Mouse (Mus musculus): ENCODE measurements at regions not wholly inside any gene's neighbourhood (a gene's known extent, or its start where the extent isn't known, plus 50 kb on each side); places are given as distances from the start of the nearest gene placed in this dataset.

DNA sequence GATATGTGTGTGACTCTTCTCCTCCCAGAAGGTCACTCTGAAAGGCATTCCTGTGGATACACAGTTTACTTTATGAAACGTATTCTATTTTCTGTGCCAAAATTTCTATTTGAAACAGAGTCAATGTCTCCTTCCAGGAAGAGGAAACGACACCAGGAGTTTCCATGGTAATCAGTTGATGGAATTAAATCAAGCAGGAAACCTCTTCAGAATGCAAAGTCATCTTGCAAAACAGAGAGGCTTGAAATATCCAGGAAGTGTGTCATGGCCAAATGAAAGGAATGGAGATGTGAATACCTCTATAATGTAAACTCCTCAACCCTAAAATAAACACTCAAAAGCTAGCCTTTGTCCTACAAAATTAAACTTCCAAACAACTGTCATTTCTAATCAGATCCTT lies 189.0 kb upstream of the Agr3 start:
- no peak overlapping the region for H3K4me3 ChIP-seq (ENCODE audit: low read depth, low read length)
- no peaks in the 10 kb centered on the region for H3K9me3 ChIP-seq (ENCODE audit: control insufficient read depth, low read length)
- H3K36me3 ChIP-seq (ENCODE audit: control insufficient read depth, insufficient read depth, low read length) = no peaks in the 10 kb centered on the region
- no peaks in the 10 kb centered on the region for H3K4me1 ChIP-seq (ENCODE audit: control insufficient read depth, insufficient read depth, low read length)
- no peaks in the 10 kb centered on the region for H3K27me3 ChIP-seq (ENCODE audit: control insufficient read depth, insufficient read depth, low read length)
- no peak overlapping the region for H3K9ac ChIP-seq (ENCODE audit: low read length)
- WGBS = 71% methylated on average over 2 of the region's 2 CpGs
- H3K27ac ChIP-seq (ENCODE audit: low read depth, low read length) = no peak overlapping the region
- ATAC-seq (ENCODE audit: insufficient read depth, low FRiP score, low TSS enrichment) (no peak), DNase-seq (ENCODE audit: low spot score) (no peak)
- H3K4me2 ChIP-seq (ENCODE audit: low read depth) = no peak overlapping the region

DNA sequence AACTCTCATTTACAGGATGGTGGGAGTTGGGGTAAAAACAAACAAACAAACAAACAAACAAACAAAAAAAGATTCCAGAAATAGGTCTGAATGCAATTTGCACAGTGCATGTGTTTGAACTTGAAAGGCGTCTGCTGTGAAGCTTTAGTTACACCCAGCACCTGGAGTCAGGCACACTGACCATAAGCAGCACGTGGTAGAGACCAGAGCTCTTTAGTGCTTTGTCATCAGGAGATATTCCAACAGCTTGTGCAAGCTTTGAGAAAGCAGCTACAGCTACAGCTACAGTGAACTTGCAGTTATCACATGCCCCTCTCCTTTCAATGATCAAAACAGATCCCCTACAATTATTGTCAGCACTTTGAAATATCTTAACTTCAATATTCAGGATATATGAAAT lies 190.4 kb upstream of the Agr3 start:
- 71% methylated on average over 2 of the region's 2 CpGs for WGBS
- DNase-seq (ENCODE audit: low spot score) (no peak), ATAC-seq (ENCODE audit: insufficient read depth, low FRiP score, low TSS enrichment) (no peak)
- Histone ChIP-seq H3K4me2 (ENCODE audit: low read depth) (no peak overlapping the region), H3K27ac (ENCODE audit: low read depth, low read length) (no peak overlapping the region), H3K9ac (ENCODE audit: low read length) (no peak overlapping the region), H3K4me1 (ENCODE audit: control insufficient read depth, insufficient read depth, low read length) (no peaks in the 10 kb centered on the region), H3K4me3 (ENCODE audit: low read depth, low read length) (no peak overlapping the region), H3K9me3 (ENCODE audit: control insufficient read depth, low read length) (no peaks in the 10 kb centered on the region), H3K27me3 (ENCODE audit: control insufficient read depth, insufficient read depth, low read length) (no peaks in the 10 kb centered on the region), H3K36me3 (ENCODE audit: control insufficient read depth, insufficient read depth, low read length) (no peaks in the 10 kb centered on the region)

DNA sequence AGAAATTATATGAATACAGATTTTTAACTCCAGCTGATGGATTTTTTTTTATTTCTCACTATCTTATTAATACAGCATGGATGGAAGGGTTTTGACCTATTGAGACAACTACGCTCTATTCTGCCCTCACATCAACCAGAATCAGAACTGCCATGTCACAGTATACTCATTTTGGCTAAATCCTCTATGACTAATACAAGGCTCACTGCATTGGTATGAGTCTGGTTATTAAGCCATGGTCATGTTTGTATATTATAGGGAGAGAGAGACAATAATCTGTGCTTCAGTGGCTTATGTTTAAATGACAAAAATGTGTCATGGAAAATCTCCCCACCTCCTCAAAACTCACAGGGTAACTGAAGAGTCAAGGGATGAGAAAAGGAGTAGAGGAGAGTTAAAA lies 191.0 kb upstream of the Agr3 start:
- Histone ChIP-seq H3K4me3 (ENCODE audit: low read depth, low read length) (no peak overlapping the region), H3K9me3 (ENCODE audit: control insufficient read depth, low read length) (no peaks in the 10 kb centered on the region), H3K4me1 (ENCODE audit: control insufficient read depth, insufficient read depth, low read length) (no peaks in the 10 kb centered on the region), H3K4me2 (ENCODE audit: low read depth) (no peak overlapping the region), H3K27ac (ENCODE audit: low read depth, low read length) (no peak overlapping the region), H3K36me3 (ENCODE audit: control insufficient read depth, insufficient read depth, low read length) (no peaks in the 10 kb centered on the region), H3K27me3 (ENCODE audit: control insufficient read depth, insufficient read depth, low read length) (no peaks in the 10 kb centered on the region), H3K9ac (ENCODE audit: low read length) (no peak overlapping the region)
- DNase-seq (ENCODE audit: low spot score) = no peak
- no peak for ATAC-seq (ENCODE audit: insufficient read depth, low FRiP score, low TSS enrichment)
- 94% methylated on average over 1 of the region's 1 CpGs for WGBS

DNA sequence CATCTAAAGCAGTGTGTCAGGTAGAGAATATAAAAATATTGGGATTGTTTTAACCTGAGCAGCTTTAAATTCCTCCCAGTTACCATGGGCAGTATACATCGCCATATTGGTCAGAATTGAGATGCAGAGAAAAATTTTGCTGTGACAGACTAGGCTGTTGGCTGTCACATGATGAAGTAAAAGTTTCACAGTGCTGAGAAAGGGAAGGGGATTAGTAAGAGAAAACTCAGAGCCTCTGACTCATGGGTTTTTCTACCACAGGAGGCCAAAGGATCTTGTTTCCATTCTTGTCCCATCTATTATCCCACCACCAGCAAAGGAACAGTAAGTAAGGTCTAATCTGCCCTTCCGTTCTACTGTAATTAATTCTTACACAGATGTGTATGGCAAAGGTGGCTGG lies 191.8 kb upstream of the Agr3 start:
- Histone ChIP-seq H3K4me2 (ENCODE audit: low read depth) (no peak overlapping the region), H3K9ac (ENCODE audit: low read length) (no peak overlapping the region), H3K27ac (ENCODE audit: low read depth, low read length) (no peak overlapping the region), H3K4me3 (ENCODE audit: low read depth, low read length) (no peak overlapping the region), H3K36me3 (ENCODE audit: control insufficient read depth, insufficient read depth, low read length) (no peaks in the 10 kb centered on the region), H3K4me1 (ENCODE audit: control insufficient read depth, insufficient read depth, low read length) (no peaks in the 10 kb centered on the region), H3K27me3 (ENCODE audit: control insufficient read depth, insufficient read depth, low read length) (no peaks in the 10 kb centered on the region), H3K9me3 (ENCODE audit: control insufficient read depth, low read length) (no peaks in the 10 kb centered on the region)
- WGBS = 91% methylated on average over 2 of the region's 2 CpGs
- DNase-seq (ENCODE audit: low spot score) = no peak
- ATAC-seq (ENCODE audit: insufficient read depth, low FRiP score, low TSS enrichment) = no peak

DNA sequence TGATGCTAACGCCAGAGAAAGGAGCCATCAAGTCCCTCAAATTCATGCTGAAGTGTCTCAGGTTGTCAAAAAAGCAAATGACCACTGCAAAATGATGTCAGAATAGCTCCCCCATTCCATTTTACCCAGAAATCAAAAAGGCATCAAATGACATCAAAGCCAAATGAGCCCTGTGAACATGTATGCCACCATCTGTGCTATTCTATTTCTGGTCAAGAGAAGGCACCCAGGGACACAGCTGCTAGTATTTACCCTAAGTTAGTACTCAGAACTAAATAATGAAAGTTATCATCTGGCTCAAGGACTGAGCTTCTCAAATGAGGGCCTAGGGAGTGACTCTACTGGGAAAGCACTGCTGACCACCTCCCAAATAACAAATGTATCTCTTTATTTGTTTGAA lies 191.1 kb upstream of the Ahr start:
- no peak for ATAC-seq (ENCODE audit: insufficient read depth, low FRiP score, low TSS enrichment)
- whole genome bisulfite sequencing = 91% methylated on average over 1 of the region's 1 CpGs

DNA sequence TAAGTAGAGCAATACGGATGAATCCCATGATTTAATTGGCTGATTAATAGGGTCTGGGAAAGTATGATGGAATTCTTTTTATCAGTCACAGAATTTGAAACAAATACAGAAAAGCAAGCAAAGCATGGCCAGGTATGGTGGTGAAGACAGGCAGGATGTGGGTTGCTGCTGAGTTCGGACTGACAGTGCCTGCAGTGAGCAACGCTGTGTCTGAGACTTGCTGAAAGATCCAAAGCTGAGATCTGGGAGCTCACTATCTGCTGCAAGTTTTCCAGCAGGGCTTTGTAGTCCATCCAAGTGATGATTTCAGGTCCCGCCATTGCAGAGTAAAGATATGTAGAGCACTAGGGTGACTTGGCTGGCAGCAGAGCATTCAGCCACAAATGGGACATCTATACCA lies 189.3 kb upstream of the Ahr start:
- Histone ChIP-seq H3K9me3 (ENCODE audit: control insufficient read depth, low read length) (no peaks in the 10 kb centered on the region), H3K4me3 (ENCODE audit: low read depth, low read length) (no peak overlapping the region), H3K4me2 (ENCODE audit: low read depth) (no peak overlapping the region), H3K27ac (ENCODE audit: low read depth, low read length) (no peak overlapping the region), H3K9ac (ENCODE audit: low read length) (no peak overlapping the region), H3K4me1 (ENCODE audit: control insufficient read depth, insufficient read depth, low read length) (no peaks in the 10 kb centered on the region), H3K27me3 (ENCODE audit: control insufficient read depth, insufficient read depth, low read length) (no peaks in the 10 kb centered on the region), H3K36me3 (ENCODE audit: control insufficient read depth, insufficient read depth, low read length) (no peaks in the 10 kb centered on the region)
- WGBS = 96% methylated on average over 4 of the region's 4 CpGs
- no peak for DNase-seq (ENCODE audit: low spot score)
- ATAC-seq (ENCODE audit: insufficient read depth, low FRiP score, low TSS enrichment) = no peak

More for the DNA sequence above, 191.1 kb upstream of the Ahr start:
- Histone ChIP-seq H3K27ac (ENCODE audit: low read depth, low read length) (no peak overlapping the region), H3K4me3 (ENCODE audit: low read depth, low read length) (no peak overlapping the region), H3K36me3 (ENCODE audit: control insufficient read depth, insufficient read depth, low read length) (no peaks in the 10 kb centered on the region), H3K4me2 (ENCODE audit: low read depth) (no peak overlapping the region), H3K4me1 (ENCODE audit: control insufficient read depth, insufficient read depth, low read length) (no peaks in the 10 kb centered on the region), H3K9me3 (ENCODE audit: control insufficient read depth, low read length) (no peaks in the 10 kb centered on the region), H3K27me3 (ENCODE audit: control insufficient read depth, insufficient read depth, low read length) (no peaks in the 10 kb centered on the region), H3K9ac (ENCODE audit: low read length) (no peak overlapping the region)
- no peak for DNase-seq (ENCODE audit: low spot score)

DNA sequence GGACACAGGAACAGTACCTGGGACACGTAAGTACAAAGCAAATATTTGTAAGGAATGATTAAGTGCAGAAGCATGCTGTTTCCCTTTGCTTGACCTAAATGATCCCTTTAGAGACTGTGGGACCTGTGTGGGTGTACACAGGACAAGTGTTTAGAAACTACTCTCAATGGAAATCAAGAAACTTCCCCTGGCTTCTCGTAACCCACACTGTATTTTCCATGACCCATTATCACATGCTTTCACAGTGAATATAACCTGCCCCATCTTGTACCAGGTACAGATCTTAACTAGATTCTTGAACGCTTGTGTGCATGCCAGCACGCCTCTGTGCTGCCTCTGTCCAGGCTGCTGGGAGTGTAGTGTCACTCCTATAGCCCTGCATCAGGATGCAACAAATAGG lies 177.8 kb upstream of the Ahr start:
- Histone ChIP-seq H3K4me2 (ENCODE audit: low read depth) (no peak overlapping the region), H3K36me3 (ENCODE audit: control insufficient read depth, insufficient read depth, low read length) (no peaks in the 10 kb centered on the region), H3K4me1 (ENCODE audit: control insufficient read depth, insufficient read depth, low read length) (no peaks in the 10 kb centered on the region), H3K27ac (ENCODE audit: low read depth, low read length) (no peak overlapping the region), H3K4me3 (ENCODE audit: low read depth, low read length) (no peak overlapping the region), H3K9me3 (ENCODE audit: control insufficient read depth, low read length) (no peaks in the 10 kb centered on the region), H3K9ac (ENCODE audit: low read length) (no peak overlapping the region), H3K27me3 (ENCODE audit: control insufficient read depth, insufficient read depth, low read length) (no peaks in the 10 kb centered on the region)
- 90% methylated on average over 4 of the region's 4 CpGs for WGBS
- no peak for DNase-seq (ENCODE audit: low spot score)
- ATAC-seq (ENCODE audit: insufficient read depth, low FRiP score, low TSS enrichment) = no peak

DNA sequence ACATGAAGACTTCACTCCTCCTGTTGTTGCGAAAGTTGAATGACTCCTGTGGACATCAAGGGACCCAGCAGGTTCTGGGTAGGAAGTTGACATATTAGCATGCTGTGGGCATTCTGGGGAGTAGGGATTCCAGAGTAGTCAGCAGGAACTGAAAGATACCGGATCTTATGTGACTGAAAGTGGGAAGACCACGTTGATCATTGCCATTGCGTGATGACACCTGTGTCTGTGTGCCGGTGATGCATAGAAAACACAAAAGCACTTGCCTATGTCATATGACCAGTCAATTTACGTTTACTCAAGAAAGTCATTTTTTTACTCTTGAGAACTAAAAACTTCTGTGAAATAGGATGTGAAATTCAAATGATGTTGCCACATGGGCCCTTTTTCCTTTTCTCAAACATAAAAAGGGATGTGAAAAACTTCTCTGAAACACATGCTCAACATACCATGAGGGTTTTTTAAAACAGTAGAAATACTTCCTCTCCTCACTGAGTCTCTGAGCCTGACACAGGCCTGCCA lies 176.8 kb upstream of the Ahr start:
- Histone ChIP-seq H3K9me3 (ENCODE audit: control insufficient read depth, low read length) (no peaks in the 10 kb centered on the region), H3K27me3 (ENCODE audit: control insufficient read depth, insufficient read depth, low read length) (no peaks in the 10 kb centered on the region), H3K4me1 (ENCODE audit: control insufficient read depth, insufficient read depth, low read length) (no peaks in the 10 kb centered on the region), H3K27ac (ENCODE audit: low read depth, low read length) (no peak overlapping the region), H3K4me3 (ENCODE audit: low read depth, low read length) (no peak overlapping the region), H3K4me2 (ENCODE audit: low read depth) (no peak overlapping the region), H3K9ac (ENCODE audit: low read length) (no peak overlapping the region), H3K36me3 (ENCODE audit: control insufficient read depth, insufficient read depth, low read length) (no peaks in the 10 kb centered on the region)
- 94% methylated on average over 6 of the region's 6 CpGs for WGBS
- DNase-seq (ENCODE audit: low spot score) (no peak), ATAC-seq (ENCODE audit: insufficient read depth, low FRiP score, low TSS enrichment) (no peak)

DNA sequence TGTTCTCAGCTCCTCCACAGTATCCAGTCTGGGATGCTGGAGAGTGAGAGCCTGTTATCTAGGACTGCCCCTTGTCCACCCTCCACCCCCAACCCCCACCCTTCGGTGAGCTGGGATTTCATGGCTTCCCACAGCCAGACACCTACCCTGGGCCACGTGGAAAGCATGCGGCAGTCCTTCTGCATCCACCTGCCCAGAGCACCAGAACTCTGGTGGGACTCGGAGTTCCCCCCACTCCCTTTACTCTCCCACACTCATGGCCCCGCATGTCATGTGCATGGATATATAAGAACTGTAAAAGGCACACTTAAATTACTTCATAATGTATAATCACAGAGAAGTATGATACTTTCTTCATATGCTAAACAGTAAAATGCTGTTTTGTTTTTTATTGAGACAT lies 175.5 kb upstream of the Ahr start:
- ATAC-seq (ENCODE audit: insufficient read depth, low FRiP score, low TSS enrichment) (no peak), DNase-seq (ENCODE audit: low spot score) (no peak)
- Histone ChIP-seq H3K27me3 (ENCODE audit: control insufficient read depth, insufficient read depth, low read length) (no peaks in the 10 kb centered on the region), H3K4me1 (ENCODE audit: control insufficient read depth, insufficient read depth, low read length) (no peaks in the 10 kb centered on the region), H3K9me3 (ENCODE audit: control insufficient read depth, low read length) (no peaks in the 10 kb centered on the region), H3K4me2 (ENCODE audit: low read depth) (no peak overlapping the region), H3K36me3 (ENCODE audit: control insufficient read depth, insufficient read depth, low read length) (no peaks in the 10 kb centered on the region), H3K27ac (ENCODE audit: low read depth, low read length) (no peak overlapping the region), H3K4me3 (ENCODE audit: low read depth, low read length) (no peak overlapping the region), H3K9ac (ENCODE audit: low read length) (no peak overlapping the region)
- 78% methylated on average over 5 of the region's 5 CpGs for WGBS

All from neural tube, embryonic 11.5 days (tissue).